Mouse (Mus musculus) spleen, embryonic (tissue): ENCODE results near the gene Tcea3.

Experiments used
- CTCF ChIA-PET: fragments of 350-600 bp; sonication (Branson Sonifier 250); formaldehyde crosslinking; loops from one replicate; lab custom pipeline; 2022; lab: Charles Lee

The Tcea3 gene

GRCm38 (mm10) chr4:136311042-136311999, 63.8 kb downstream of the Tcea3 start:
- CTCF ChIA-PET: interaction anchor here (0.7 kb wide), 1 partner anchor 29 kb away, joined by 3 read pairs; no protein-coding TSS in a partner anchor

DNA sequence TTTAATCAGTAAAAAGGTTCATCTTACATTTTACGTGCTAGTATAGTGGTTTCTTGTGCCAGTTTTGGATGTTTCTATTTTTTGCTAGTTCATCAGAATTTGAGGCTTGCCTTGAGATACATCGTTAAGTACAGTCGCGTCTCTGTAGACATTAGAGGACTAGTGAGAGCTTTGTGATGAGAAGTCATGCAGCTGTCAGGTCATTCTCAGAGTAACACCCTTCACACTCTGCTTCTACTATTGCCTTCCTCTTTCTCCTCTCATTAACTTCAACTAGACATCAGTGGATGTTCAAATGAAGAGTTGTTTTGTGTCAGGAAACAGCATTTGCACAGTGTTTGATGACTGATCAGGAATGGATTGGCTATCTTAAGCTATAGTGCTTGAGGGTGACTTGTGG, 65.1 kb downstream of the Tcea3 start:
- CTCF ChIA-PET: interaction anchor here (0.6 kb wide), 2 partner anchors 52 to 362 kb away, joined by 3 read pairs; no protein-coding TSS in a partner anchor

DNA sequence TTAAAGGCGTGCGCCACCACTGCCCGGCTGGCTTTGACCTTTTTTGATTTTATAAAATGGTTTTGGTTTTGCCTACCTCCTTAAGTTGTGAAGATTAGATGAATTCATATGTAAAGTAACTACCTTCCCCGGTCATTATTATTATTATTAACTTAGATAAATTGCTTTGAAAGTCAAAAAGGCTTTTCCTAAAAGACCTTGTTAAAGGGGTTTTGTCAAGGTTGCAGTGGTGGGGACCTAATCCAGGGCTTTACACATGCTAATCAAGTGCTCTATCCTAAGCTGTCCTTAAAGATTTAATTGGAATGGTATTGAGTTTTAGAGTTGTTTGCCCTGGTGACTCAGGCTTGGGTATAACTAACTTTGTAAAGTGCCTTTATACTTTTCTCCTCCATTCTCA, 70.1 kb downstream of the Tcea3 start:
- CTCF ChIA-PET: no interaction called here

DNA sequence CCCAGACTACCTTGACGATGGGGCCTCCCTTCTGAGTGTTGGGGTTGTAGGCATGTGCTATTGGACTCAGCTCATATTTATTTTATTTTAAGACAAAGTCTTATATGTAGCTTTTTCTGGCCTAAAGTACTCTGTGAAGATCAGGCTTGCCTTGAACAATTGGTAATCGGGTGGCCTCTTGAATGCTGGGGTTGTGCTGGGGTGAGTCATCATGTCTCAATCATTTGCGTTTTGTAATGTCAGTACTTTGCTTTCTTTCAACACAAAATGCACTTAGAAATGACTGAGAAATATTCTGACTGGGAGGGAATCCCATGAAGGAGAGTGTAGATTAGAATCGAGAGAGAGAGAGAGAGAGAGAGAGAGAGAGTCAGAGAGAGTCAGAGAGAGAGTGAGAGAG, 72.5 kb downstream of the Tcea3 start:
- CTCF ChIA-PET: no interaction called here

- CTCF ChIA-PET: interaction anchor here (0.7 kb wide), 2 partner anchors 21 to 1811 kb away, joined by 3 to 5 read pairs; no protein-coding TSS in a partner anchor
Measured at GRCm38 (mm10) chr4:136324226-136324625, 76.7 kb downstream of the Tcea3 start.
